In the genomic region with DNA sequence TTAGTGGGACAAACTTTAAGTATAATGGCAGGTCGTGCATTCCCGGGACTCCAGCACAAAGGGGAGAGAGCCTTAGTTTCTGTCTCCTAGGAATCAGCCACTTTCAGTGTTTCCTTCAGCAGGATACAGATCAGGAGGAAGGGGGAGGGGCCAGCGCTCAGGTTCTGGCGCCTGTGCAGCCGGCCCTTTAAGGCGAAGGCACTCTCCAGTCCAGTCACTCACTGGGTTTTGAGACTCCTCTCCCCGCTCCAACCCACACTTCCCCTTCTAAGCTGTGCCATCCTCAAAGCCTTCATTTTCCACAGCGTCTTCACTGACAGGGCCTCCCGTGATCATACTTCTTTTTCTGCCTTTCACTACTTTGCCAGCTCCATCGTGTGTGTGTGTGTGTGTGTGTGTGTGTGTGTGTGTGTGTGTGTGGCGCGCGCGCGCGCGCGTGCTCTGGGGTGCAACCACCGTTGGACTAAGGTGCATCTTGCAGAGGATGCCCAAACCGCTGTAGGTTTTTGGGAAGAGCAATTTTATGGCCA, we compare ENCODE assay signal across 8 mouse cellular contexts. TPM values are rescaled to one million over a fixed set of nuclear protein-coding genes. Genes with fewer than 3 reads are reported as not detected.
A peak's percentile ranks its signal among the peaks of the same experiment; 100 is the strongest.
DNase-seq lines count a peak whose midpoint lies in the region; ATAC-seq and TF ChIP-seq lines count a peak whose summit lies in the region.

No protein-coding gene starts in this region.

- H3K36me3 ChIP-seq in heart, embryonic 14.5 days (ENCODE audit: control insufficient read depth, insufficient read depth, low read length) = no peaks in the 10 kb centered on the region
- no peaks in the 10 kb centered on the region for H3K36me3 ChIP-seq in stomach, postnatal 0 days (ENCODE audit: control insufficient read depth, insufficient read depth, low read length)

- H3K4me3 ChIP-seq in heart, embryonic 14.5 days (ENCODE audit: control insufficient read depth in 1 of 2, insufficient read depth in 1 of 2, low read depth in 1 of 2, low read length in 2 of 2) = peak overlapping the region; percentile 30 to 32
- peak overlapping the region; percentile 12 for H3K4me3 ChIP-seq in stomach, postnatal 0 days (ENCODE audit: low read depth, low read length)

- H3K9me3 ChIP-seq in heart, embryonic 14.5 days (ENCODE audit: control insufficient read depth, low read length) = no peaks in the 10 kb centered on the region
- no peaks in the 10 kb centered on the region for H3K9me3 ChIP-seq in stomach, postnatal 0 days (ENCODE audit: control insufficient read depth, low read length)

- H3K9ac ChIP-seq in heart, embryonic 14.5 days (ENCODE audit: low read length) = peak overlapping the region; percentile 48; the same call in 1 of the 2 replicates
- peak overlapping the region; percentile 41; the same call in 1 of the 2 replicates for H3K9ac ChIP-seq in stomach, postnatal 0 days (ENCODE audit: low read length)

- 0 out of 2 replicates have a peak, but pooled peaks have one; percentile 32 for ATAC-seq in frontal cortex, adult (ENCODE audit: low TSS enrichment)
- ATAC-seq in heart, embryonic 14.5 days (ENCODE audit: insufficient number of reproducible peaks, insufficient read depth, low FRiP score, low read depth) = no peak
- ATAC-seq in stomach, postnatal 0 days (ENCODE audit: low FRiP score, low TSS enrichment) = no peak

- 1% methylated on average over 20 of the region's 20 CpGs for WGBS in heart, embryonic 14.5 days
- WGBS in stomach, postnatal 0 days = 4% methylated on average over 20 of the region's 20 CpGs

- DNase-seq in frontal cortex, adult 2 months (ENCODE audit: extremely low spot score in 1 of 2, low spot score in 1 of 2) = no peak
- peak; percentile 74 for DNase-seq in embryo, embryonic 10 days (ENCODE audit: low spot score)
- DNase-seq in kidney, postnatal 10 days = peak; percentile 82
- peak; percentile 62 for DNase-seq in lung, postnatal 36 days
- DNase-seq in stomach, postnatal 0 days (ENCODE audit: low spot score) = peak; percentile 51
- DNase-seq in frontal cortex, postnatal 25 days (ENCODE audit: low spot score in 2 of 2) = no peak

- H3K27me3 ChIP-seq in heart, embryonic 14.5 days (ENCODE audit: control insufficient read depth, insufficient read depth, low read length) = no peaks in the 10 kb centered on the region; the same call in 1 of the 2 replicates
- H3K27me3 ChIP-seq in stomach, postnatal 0 days (ENCODE audit: control insufficient read depth, insufficient read depth, low read length) = no peaks in the 10 kb centered on the region

- peak overlapping the region; percentile 69 for H3K4me2 ChIP-seq in heart, embryonic 14.5 days (ENCODE audit: low read length)
- H3K4me2 ChIP-seq in stomach, postnatal 0 days (replicated peaks; ENCODE audit: low read depth) = peak overlapping the region; percentile 47

- no peak for TF ChIP-seq EP300 in stomach, postnatal 0 days (optimal IDR thresholded peaks at IDR 0.05)

- TF ChIP-seq CTCF in stomach, postnatal 0 days (IDR thresholded peaks at IDR 0.05; ENCODE audit: low read depth) = no peak

- no peak overlapping the region for H3K27ac ChIP-seq in heart, embryonic 14.5 days (replicated peaks in 1 of 2; ENCODE audit: control insufficient read depth in 1 of 2, insufficient read depth in 1 of 2, low read depth in 2 of 2, low read length in 2 of 2)
- H3K27ac ChIP-seq in stomach, postnatal 0 days (replicated peaks) = no peak overlapping the region

- peaks cover 2 to 8% of the 10 kb centered on the region in 2 experiments; a peak in 2 of 4 replicates for H3K4me1 ChIP-seq in heart, embryonic 14.5 days (ENCODE audit: control insufficient read depth in 2 of 2, insufficient read depth in 2 of 2, low read length in 2 of 2)
- no peaks in the 10 kb centered on the region for H3K4me1 ChIP-seq in stomach, postnatal 0 days (replicated peaks; ENCODE audit: control insufficient read depth, insufficient read depth)

RNA-seq across cellular contexts. Expression of gene Nrbf2, which starts 32.9 kb away (rescaled TPM):
- 18.6 and 19.7 TPM in 2 replicates for polyA plus RNA-seq in frontal cortex, adult 2 months (2012; rRNA removed)
- 31.0 and 33.4 TPM in 2 replicates for polyA plus RNA-seq in heart, embryonic 14.5 days (2014; fragmentation: Nextera tagmentation; extraction: Ambion mirVana)
- 34.6 and 35.5 TPM in 2 replicates for polyA plus RNA-seq in stomach, postnatal 0 days (2015; fragmentation: Nextera tagmentation; extraction: Ambion mirVana)

Comparison
In these comparisons a context has a peak if more than half of its experiments do, and no peak if none do; other contexts are left out.
1. DNase-seq: peak in embryo, embryonic 10 days (single experiment), kidney, postnatal 10 days (single experiment), lung, postnatal 36 days (single experiment) and stomach, postnatal 0 days (single experiment); none in frontal cortex, adult 2 months (0 of 2) and frontal cortex, postnatal 25 days (0 of 2).